Mouse (Mus musculus) CH12.LX (cell line): ENCODE measurements around the gene Akt2. TPM values are rescaled to one million over a fixed set of nuclear protein-coding genes. Genes with fewer than 3 reads are reported as not detected.
A peak's percentile ranks its signal among the peaks of the same experiment; 100 is the strongest.

ENCODE experiments used
- DNase-seq: peaks from one replicate; pipeline ENCODE4 v3.0.0-alpha.2; 2013; ENCODE audit errors: extremely low read depth
- H3K27ac ChIP-seq: 2 replicates; pipeline ENCODE4 v1.5.1; 2012; ENCODE audit warnings: low read depth, mild to moderate bottlenecking, control low read depth, moderate library complexity; ENCODE audit not compliant: insufficient read depth
- H3K27me3 ChIP-seq: replicated peaks from 2 replicates; pipeline ENCODE3; 2012; ENCODE audit warnings: inconsistent platforms
- H3K36me3 ChIP-seq, 2 experiments: replicated peaks in 1 of 2; 2 replicates each; pipeline versions ENCODE3 to v1.6.1; 2012; ENCODE audit warnings: inconsistent platforms in 1 of 2, low read length in 1 of 2, mild to moderate bottlenecking in 1 of 2, mixed read lengths in 1 of 2, moderate library complexity in 1 of 2; ENCODE audit not compliant: control insufficient read depth in 1 of 2, insufficient read depth in 1 of 2
- H3K4me1 ChIP-seq, 2 experiments: 2 replicates each; pipeline ENCODE4 v1.6.1; 2012; ENCODE audit warnings: inconsistent platforms in 1 of 2, moderate library complexity in 1 of 2; ENCODE audit not compliant: insufficient read depth in 2 of 2, control insufficient read depth in 1 of 2
- H3K4me2 ChIP-seq: 2 replicates; pipeline ENCODE4 v1.6.1; 2012; ENCODE audit warnings: low read depth, mild to moderate bottlenecking, control low read depth; ENCODE audit not compliant: poor library complexity, insufficient read depth, severe bottlenecking
- H3K4me3 ChIP-seq, 3 experiments: fragments of 150-350 bp in 1 of 3; sonication (generic) in 1 of 3; replicated peaks in 1 of 3; 2 replicates each; pipeline versions ENCODE3 to v1.5.1; 2011 to 2012; ENCODE audit warnings: low read depth in 2 of 3, low read length in 2 of 3, mild to moderate bottlenecking in 2 of 3, moderate library complexity in 2 of 3, control low read depth in 1 of 3, improper control_type of control experiment in 1 of 3, inconsistent platforms in 1 of 3, mixed read lengths in 1 of 3; ENCODE audit not compliant: poor library complexity in 1 of 3
- H3K79me2 ChIP-seq: replicated peaks from 2 replicates; pipeline ENCODE4 v1.6.1; 2012; ENCODE audit warnings: mild to moderate bottlenecking, moderate library complexity; ENCODE audit not compliant: control insufficient read depth, poor library complexity, insufficient read depth, severe bottlenecking; ENCODE audit errors: extremely low read depth
- H3K9ac ChIP-seq: 2 replicates; pipeline ENCODE4 v1.6.1; 2012; ENCODE audit warnings: low read depth, mild to moderate bottlenecking, control low read depth, moderate library complexity; ENCODE audit not compliant: insufficient read depth
- H3K9me3 ChIP-seq: replicated peaks from 2 replicates; pipeline ENCODE3; 2012; ENCODE audit warnings: low read length, inconsistent platforms, mixed read lengths
- BHLHE40 ChIP-seq: IDR thresholded peaks from 2 replicates; pipeline ENCODE4 v1.6.1; 2011; ENCODE audit warnings: mild to moderate bottlenecking, low read depth, low read length, improper control_type of control experiment
- E2F4 ChIP-seq: IDR thresholded peaks from 2 replicates; pipeline ENCODE4 v1.6.1; 2011; ENCODE audit warnings: low read depth, low read length, improper control_type of control experiment; ENCODE audit not compliant: insufficient replicate concordance
- ELF1 ChIP-seq: IDR thresholded peaks from 2 replicates; pipeline ENCODE4 v1.6.1; 2014; ENCODE audit warnings: low read depth, mild to moderate bottlenecking, inconsistent platforms, low read length, improper control_type of control experiment
- ETS1 ChIP-seq: conservative IDR thresholded peaks from 2 replicates; pipeline ENCODE4 v1.6.1; 2012; ENCODE audit warnings: low read depth, mild to moderate bottlenecking, inconsistent platforms, low read length, improper control_type of control experiment, moderate library complexity
- GABPA ChIP-seq: IDR thresholded peaks from 2 replicates; pipeline ENCODE4 v1.6.1; 2012; ENCODE audit warnings: low read depth, low read length, improper control_type of control experiment, inconsistent platforms; ENCODE audit not compliant: insufficient replicate concordance
- JUN ChIP-seq: IDR thresholded peaks from 2 replicates; pipeline ENCODE4 v1.6.1; 2011; ENCODE audit warnings: low read depth, mild to moderate bottlenecking, low read length, improper control_type of control experiment, moderate library complexity; ENCODE audit not compliant: insufficient read depth
- JUND ChIP-seq: conservative IDR thresholded peaks from 2 replicates; pipeline ENCODE4 v1.6.1; 2011; ENCODE audit warnings: low read depth, low read length, improper control_type of control experiment
- MYC ChIP-seq: IDR thresholded peaks from 2 replicates; pipeline ENCODE4 v1.6.1; 2011; ENCODE audit warnings: low read depth, mild to moderate bottlenecking, improper control_type of control experiment, low read length
- NELFE ChIP-seq: IDR thresholded peaks from 2 replicates; pipeline ENCODE4 v1.6.1; 2011; ENCODE audit warnings: low read depth, low read length, improper control_type of control experiment
- NRF1 ChIP-seq: IDR thresholded peaks from 2 replicates; pipeline ENCODE4 v1.6.1; 2014; ENCODE audit warnings: low read depth, mild to moderate bottlenecking, inconsistent platforms, low read length, improper control_type of control experiment, moderate library complexity
- RCOR1 ChIP-seq: conservative IDR thresholded peaks from 2 replicates; pipeline ENCODE4 v1.6.1; 2012; ENCODE audit warnings: low read depth, mild to moderate bottlenecking, inconsistent platforms, low read length, improper control_type of control experiment
- SMC3 ChIP-seq: IDR thresholded peaks from 2 replicates; pipeline ENCODE4 v1.6.1; 2011; ENCODE audit warnings: low read depth, low read length, improper control_type of control experiment
- TBP ChIP-seq: conservative IDR thresholded peaks from 2 replicates; pipeline ENCODE4 v1.6.1; 2011; ENCODE audit warnings: low read depth, low read length, improper control_type of control experiment
- TCF12 ChIP-seq: IDR thresholded peaks from 2 replicates; pipeline ENCODE4 v1.6.1; 2014; ENCODE audit warnings: low read depth, mild to moderate bottlenecking, inconsistent platforms, low read length, improper control_type of control experiment
- USF1 ChIP-seq: IDR thresholded peaks from 2 replicates; pipeline ENCODE4 v1.6.1; 2014; ENCODE audit warnings: low read depth, mild to moderate bottlenecking, inconsistent platforms, low read length, improper control_type of control experiment
- ZKSCAN1 ChIP-seq: IDR thresholded peaks from 2 replicates; pipeline ENCODE4 v1.6.1; 2012; ENCODE audit warnings: low read depth, inconsistent platforms, low read length, improper control_type of control experiment, borderline replicate concordance
- ZMIZ1 ChIP-seq: IDR thresholded peaks from 2 replicates; pipeline ENCODE4 v1.6.1; 2012; ENCODE audit warnings: low read depth, mild to moderate bottlenecking, inconsistent platforms, low read length, improper control_type of control experiment
- dilution Hi-C: fragments of 300-500 bp; cut with MboI; formaldehyde crosslinking; loops from 2 replicates; pipeline ENCODE4 v1.14.3; 2020; ENCODE audit warnings: low sequenced_read_pairs; ENCODE audit not compliant: extremely low pct_unique_long_range_greater_than_20kb, extremely low pct_ligation_motif_present
- in situ Hi-C: fragments of 300-500 bp; cut with MboI; formaldehyde crosslinking; loops from 3 replicates; pipeline ENCODE4 v1.14.3; 2019; ENCODE audit warnings: low sequenced_read_pairs, low pct_ligation_motif_present, low pct_unique_long_range_greater_than_20kb, mixed read lengths
- polyA plus RNA-seq: library from polyadenylated mRNA; unstranded; fragments of >175 nt; gene quantifications from 2 replicates; pipeline ENCODE4 v1.2.1, GENCODE M21; 2012; ENCODE audit warnings: low read depth; ENCODE audit not compliant: insufficient read length
- total RNA-seq, 2 experiments: library from RNA; depleted of rRNA; stranded (reverse); fragments of 300-350 nt in 1 of 2; fragments of >200 nt in 1 of 2; gene quantifications; 2 replicates each; pipeline ENCODE4 v1.2.3; 2012 to 2014

Akt2 gene
- total and polyA plus RNA-seq, 3 experiments, result 39.5 to 77.3 (median 40.3) TPM

GRCm38 (mm10) chr7:27674522-27675221 is 83.3 kb downstream of the Akt2 start, which contains the start of gene Map3k10 (continued):
- no peak for TF ChIP-seq SMC3
- no peak for TF ChIP-seq BHLHE40
- peak; percentile 66; the same call in 1 of the 2 replicates for TF ChIP-seq TBP
- TF ChIP-seq ZKSCAN1, result no peak; the same call in 1 of the 2 replicates
- TF ChIP-seq ZMIZ1, result peak; percentile 55; the same call in 1 of the 2 replicates
- TF ChIP-seq USF1, result no peak
- TF ChIP-seq ETS1, result no peak
- no peak for TF ChIP-seq E2F4
- TF ChIP-seq ELF1, result peak; percentile 35; the same call in 1 of the 2 replicates
- TF ChIP-seq GABPA, result peak; percentile 16; the same call in 1 of the 2 replicates

GRCm38 (mm10) chr7:27675222-27675612 is 83.9 kb downstream of the Akt2 start:
- Histone ChIP-seq H3K27me3 (no peaks in the 10 kb centered on the region), H3K36me3 (peaks cover 4 to 21% of the 10 kb centered on the region in 2 experiments), H3K4me1 (peaks cover 12 to 38% of the 10 kb centered on the region in 2 experiments), H3K9me3 (no peaks in the 10 kb centered on the region), H3K79me2 (no peaks in the 10 kb centered on the region), H3K4me3 (peak overlapping the region; percentile 60 to 77 (median 77)), H3K4me2 (peak overlapping the region; percentile 69), H3K27ac (no peak overlapping the region), H3K9ac (peak overlapping the region; percentile 41; the same call in 1 of the 2 replicates)
- dilution Hi-C loops, result no loop called here
- no peak for DNase-seq
- TF ChIP-seq NRF1 (peak; percentile 51; the same call in 1 of the 2 replicates), MYC (no peak), ZKSCAN1 (no peak), JUND (no peak), JUN (0 out of 2 replicates have a peak, but pooled peaks have one; percentile 1)
- in situ Hi-C loops, result no loop called here

GRCm38 (mm10) chr7:27683218-27683617 is 91.9 kb downstream of the Akt2 start:
- no peaks in the 10 kb centered on the region for H3K27me3 ChIP-seq
- in situ Hi-C loops (no loop called here), dilution Hi-C loops (no loop called here)
- H3K27ac ChIP-seq, result no peak overlapping the region
- no peaks in the 10 kb centered on the region for H3K9me3 ChIP-seq
- no peak for DNase-seq
- H3K36me3 ChIP-seq, result peaks cover 0 to 16% of the 10 kb centered on the region in 2 experiments
- no peak overlapping the region for H3K4me2 ChIP-seq
- H3K79me2 ChIP-seq, result no peaks in the 10 kb centered on the region
- no peak overlapping the region for H3K9ac ChIP-seq
- no peak for TF ChIP-seq E2F4
- TF ChIP-seq NELFE, result no peak
- no peak for TF ChIP-seq TCF12
- TF ChIP-seq RCOR1, result no peak
- H3K4me1 ChIP-seq, result peaks cover 3 to 10% of the 10 kb centered on the region in 2 experiments; a peak in 3 of 4 replicates
- H3K4me3 ChIP-seq, result no peak overlapping the region
